Mouse (Mus musculus): Measurements from ENCODE around the gene Kdm4b. TPM values are rescaled to one million over a fixed set of nuclear protein-coding genes. Genes with fewer than 3 reads are reported as not detected.

Kdm4b gene
- polyA plus RNA-seq, 1 experiment: 6.4 TPM

- no peaks in the 10 kb centered on the region; the same call in 1 of the 2 replicates for H3K4me1 ChIP-seq (ENCODE audit: control insufficient read depth, insufficient read depth, insufficient read length, low read length)
- no peak overlapping the region for H3K27ac ChIP-seq (replicated peaks; ENCODE audit: low read depth, low read length)
- H3K4me3 ChIP-seq (ENCODE audit: insufficient read depth, low read depth, low read length): no peak overlapping the region
Measured at GRCm38 (mm10) chr17:56348586-56348985, 22.7 kb downstream of the Kdm4b start.

DNA sequence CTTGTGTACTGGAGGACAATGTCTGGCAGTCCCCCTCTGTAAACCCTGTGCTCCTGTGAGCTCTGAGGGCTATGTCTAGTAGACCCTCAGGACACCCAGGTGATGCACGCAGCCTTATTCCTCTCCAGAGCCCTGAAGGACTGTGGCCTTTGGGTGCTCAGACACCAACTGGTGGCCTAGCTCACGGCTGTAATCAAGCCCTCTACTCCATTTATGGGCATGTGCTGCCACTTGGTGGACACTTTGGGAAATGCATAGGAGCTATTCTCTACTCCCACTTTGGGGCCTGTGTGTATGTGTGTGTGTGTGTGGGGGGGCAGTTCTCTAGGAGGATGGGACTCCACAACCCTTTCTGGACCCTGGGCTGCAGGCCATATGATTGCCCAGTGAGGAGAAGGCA is 24.8 kb downstream of the Kdm4b start:
- Histone ChIP-seq H3K27ac (replicated peaks; ENCODE audit: low read depth, low read length) (no peak overlapping the region), H3K4me3 (ENCODE audit: insufficient read depth, low read depth, low read length) (no peak overlapping the region), H3K4me1 (ENCODE audit: control insufficient read depth, insufficient read depth, insufficient read length, low read length) (no peaks in the 10 kb centered on the region)

DNA sequence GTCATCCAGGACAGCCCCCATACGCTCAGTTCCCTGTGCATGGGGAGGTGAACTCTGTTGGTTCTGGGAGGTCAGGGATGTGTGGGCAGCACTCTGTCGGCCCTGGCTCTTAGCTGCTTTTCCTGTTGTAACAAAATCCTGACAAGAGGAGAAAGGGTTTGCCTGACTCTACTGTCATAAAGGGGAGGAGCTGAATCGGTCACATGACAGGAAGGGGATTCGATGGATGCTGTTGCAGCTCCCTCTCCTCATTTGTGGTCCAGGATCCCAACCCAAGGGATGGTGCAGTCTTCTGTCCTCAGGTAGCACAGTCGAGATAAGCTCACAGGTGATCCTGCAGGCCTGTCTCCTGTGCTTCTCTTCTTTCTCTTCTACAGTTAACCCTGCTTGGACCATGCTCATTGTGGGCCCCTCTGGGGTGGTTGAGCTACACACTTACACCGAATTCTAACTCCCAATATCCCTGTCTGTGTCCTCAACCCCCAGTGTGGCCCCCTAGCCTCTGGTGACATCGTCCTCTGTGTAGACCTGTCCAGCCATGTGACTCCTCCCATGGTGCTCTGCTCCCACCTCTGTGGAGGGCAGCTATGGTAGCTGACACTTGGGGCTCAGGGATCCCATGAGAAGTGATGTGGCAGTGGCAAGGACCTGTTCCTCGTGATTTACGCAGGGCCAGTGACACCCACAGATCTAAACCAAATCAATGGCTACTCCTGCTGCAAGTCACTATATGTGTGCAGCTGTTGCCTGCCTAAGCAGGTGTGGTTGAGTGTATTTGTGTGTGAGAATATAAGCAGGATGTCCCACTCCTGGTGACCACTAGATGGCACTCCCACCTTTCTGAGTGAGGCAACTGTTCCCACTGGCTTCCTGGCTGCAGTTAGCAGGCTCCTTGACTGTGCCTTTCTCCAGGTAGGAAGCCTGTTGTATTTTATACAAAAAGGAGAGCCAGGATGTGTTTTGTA is 31.3 kb downstream of the Kdm4b start:
- no peak overlapping the region for H3K4me3 ChIP-seq (ENCODE audit: insufficient read depth, low read depth, low read length)
- H3K27ac ChIP-seq (replicated peaks; ENCODE audit: low read depth, low read length): no peak overlapping the region
- no peaks in the 10 kb centered on the region for H3K4me1 ChIP-seq (ENCODE audit: control insufficient read depth, insufficient read depth, insufficient read length, low read length)

DNA sequence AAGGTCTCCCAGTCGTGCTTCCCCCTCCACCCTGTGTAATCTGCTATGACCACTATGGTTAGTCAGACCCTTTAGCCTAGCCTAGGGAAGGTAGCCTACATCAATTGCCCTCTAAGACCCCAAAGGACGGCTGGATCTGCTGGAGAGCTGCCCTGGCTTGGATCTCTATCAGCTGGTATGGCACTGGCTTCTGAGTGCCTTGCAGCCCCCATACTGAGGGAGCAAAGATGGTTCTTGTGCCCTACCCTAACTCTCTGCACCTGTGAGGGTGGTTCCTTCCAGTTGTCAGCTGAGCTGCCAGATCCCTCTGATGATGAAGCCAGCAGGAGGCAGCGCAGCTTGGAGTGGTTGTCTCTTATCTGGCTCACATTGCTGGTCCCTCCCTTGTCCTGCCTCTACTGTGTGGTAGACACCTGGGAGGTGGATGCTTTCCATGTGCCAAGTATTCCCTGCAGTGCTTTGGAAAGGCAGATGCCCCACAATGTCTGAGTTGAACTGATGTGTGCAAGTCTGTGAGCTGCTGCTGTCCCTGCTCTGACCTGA is 33.4 kb downstream of the Kdm4b start:
- H3K4me1 ChIP-seq (ENCODE audit: control insufficient read depth, insufficient read depth, insufficient read length, low read length): no peaks in the 10 kb centered on the region
- no peak overlapping the region for H3K4me3 ChIP-seq (ENCODE audit: insufficient read depth, low read depth, low read length)
- H3K27ac ChIP-seq (replicated peaks; ENCODE audit: low read depth, low read length): no peak overlapping the region

- H3K4me1 ChIP-seq (ENCODE audit: control insufficient read depth, insufficient read depth, insufficient read length, low read length): no peaks in the 10 kb centered on the region
- H3K27ac ChIP-seq (replicated peaks; ENCODE audit: low read depth, low read length): no peak overlapping the region
Measured at GRCm38 (mm10) chr17:56359864-56360263, 34.0 kb downstream of the Kdm4b start.

GRCm38 (mm10) chr17:56360451-56360850 is 34.6 kb downstream of the Kdm4b start:
- H3K4me1 ChIP-seq (ENCODE audit: control insufficient read depth, insufficient read depth, insufficient read length, low read length): no peaks in the 10 kb centered on the region
- no peak overlapping the region for H3K27ac ChIP-seq (replicated peaks; ENCODE audit: low read depth, low read length)

More at GRCm38 (mm10) chr17:56359864-56360263, 34.0 kb downstream of the Kdm4b start:
- no peak overlapping the region for H3K4me3 ChIP-seq (ENCODE audit: insufficient read depth, low read depth, low read length)

GRCm38 (mm10) chr17:56361542-56361941 is 35.7 kb downstream of the Kdm4b start:
- H3K4me3 ChIP-seq (ENCODE audit: insufficient read depth, low read depth, low read length): no peak overlapping the region
- no peak overlapping the region for H3K27ac ChIP-seq (replicated peaks; ENCODE audit: low read depth, low read length)
- H3K4me1 ChIP-seq (ENCODE audit: control insufficient read depth, insufficient read depth, insufficient read length, low read length): no peaks in the 10 kb centered on the region

More at GRCm38 (mm10) chr17:56360451-56360850, 34.6 kb downstream of the Kdm4b start:
- H3K4me3 ChIP-seq (ENCODE audit: insufficient read depth, low read depth, low read length): no peak overlapping the region

GRCm38 (mm10) chr17:56365791-56366673 is 40.2 kb downstream of the Kdm4b start:
- Histone ChIP-seq H3K27ac (replicated peaks; ENCODE audit: low read depth, low read length) (no peak overlapping the region), H3K4me3 (ENCODE audit: insufficient read depth, low read depth, low read length) (no peak overlapping the region)

DNA sequence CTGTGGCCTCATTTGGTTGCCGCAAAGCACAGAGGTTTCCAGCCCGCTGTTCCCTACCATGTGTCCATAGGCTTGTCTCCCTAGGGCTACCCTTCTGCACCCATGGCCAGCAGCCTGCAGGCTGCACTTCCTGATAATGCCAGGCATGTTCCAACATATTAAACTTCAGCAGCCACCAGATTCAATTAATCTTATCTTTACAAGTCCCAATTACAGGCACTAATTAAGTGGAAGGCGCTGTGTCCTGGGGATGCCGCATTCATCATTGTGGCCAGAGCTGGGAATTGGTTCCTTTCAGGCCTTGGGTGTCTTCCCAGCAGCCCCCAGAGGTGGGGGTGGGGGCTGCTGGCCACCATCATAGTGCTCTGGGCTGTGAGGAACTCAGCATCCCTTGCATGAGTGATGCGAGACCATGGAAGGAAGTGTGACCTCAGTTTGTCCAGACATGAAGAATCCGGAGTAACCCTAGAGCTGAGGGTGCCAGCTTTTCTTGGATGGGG is 42.5 kb downstream of the Kdm4b start:
- Histone ChIP-seq H3K4me1 (ENCODE audit: control insufficient read depth, insufficient read depth, insufficient read length, low read length) (no peaks in the 10 kb centered on the region), H3K27ac (replicated peaks; ENCODE audit: low read depth, low read length) (no peak overlapping the region), H3K4me3 (ENCODE audit: insufficient read depth, low read depth, low read length) (no peak overlapping the region)

More at GRCm38 (mm10) chr17:56365791-56366673, 40.2 kb downstream of the Kdm4b start:
- no peaks in the 10 kb centered on the region for H3K4me1 ChIP-seq (ENCODE audit: control insufficient read depth, insufficient read depth, insufficient read length, low read length)

DNA sequence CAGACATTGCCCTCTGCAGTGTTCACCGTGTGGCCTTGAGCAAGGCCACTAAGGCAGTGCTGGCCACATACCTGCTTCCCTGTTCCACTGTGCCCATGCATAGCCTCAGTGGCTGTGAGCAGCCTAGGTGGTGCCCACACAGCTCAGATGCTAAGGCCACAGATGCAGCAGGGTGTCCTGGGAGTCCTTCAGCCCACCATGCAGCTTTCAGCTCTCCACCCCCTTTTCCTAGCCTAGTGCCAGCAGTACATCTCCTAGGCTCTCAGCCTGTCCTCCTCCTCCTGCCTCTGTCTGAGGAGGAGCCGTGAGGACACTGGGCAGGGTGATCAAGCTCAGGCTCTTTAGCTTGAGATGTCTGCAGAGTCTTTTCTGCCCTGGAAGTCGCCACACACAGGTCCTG is 44.2 kb downstream of the Kdm4b start:
- no peak overlapping the region for H3K27ac ChIP-seq (replicated peaks; ENCODE audit: low read depth, low read length)
- H3K4me1 ChIP-seq (ENCODE audit: control insufficient read depth, insufficient read depth, insufficient read length, low read length): no peaks in the 10 kb centered on the region
- H3K4me3 ChIP-seq (ENCODE audit: insufficient read depth, low read depth, low read length): no peak overlapping the region

GRCm38 (mm10) chr17:56371029-56371660 is 45.3 kb downstream of the Kdm4b start:
- Histone ChIP-seq H3K4me3 (ENCODE audit: insufficient read depth, low read depth, low read length) (no peak overlapping the region), H3K4me1 (ENCODE audit: control insufficient read depth, insufficient read depth, insufficient read length, low read length) (no peaks in the 10 kb centered on the region), H3K27ac (replicated peaks; ENCODE audit: low read depth, low read length) (no peak overlapping the region)

DNA sequence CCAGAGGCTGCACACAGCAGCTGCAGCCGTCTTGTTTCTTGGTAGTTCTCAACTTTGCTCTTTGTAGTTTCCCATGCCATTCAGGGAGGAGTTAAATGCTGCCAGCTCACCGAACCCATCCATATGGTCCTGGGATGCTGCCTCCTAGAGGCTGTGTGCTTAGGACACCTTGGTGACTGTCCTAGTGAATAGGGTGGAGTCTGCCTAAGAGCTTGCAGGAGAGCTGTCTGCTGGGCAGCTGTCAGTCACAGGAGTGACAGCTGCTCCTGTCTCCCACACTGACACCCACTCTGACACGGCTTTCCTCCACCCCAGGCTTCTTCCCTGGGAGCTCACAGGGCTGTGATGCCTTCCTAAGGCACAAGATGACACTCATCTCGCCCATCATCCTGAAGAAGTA is 46.2 kb downstream of the Kdm4b start:
- H3K27ac ChIP-seq (replicated peaks; ENCODE audit: low read depth, low read length): no peak overlapping the region
- H3K4me1 ChIP-seq (ENCODE audit: control insufficient read depth, insufficient read depth, insufficient read length, low read length): no peaks in the 10 kb centered on the region
- H3K4me3 ChIP-seq (ENCODE audit: insufficient read depth, low read depth, low read length): no peak overlapping the region

DNA sequence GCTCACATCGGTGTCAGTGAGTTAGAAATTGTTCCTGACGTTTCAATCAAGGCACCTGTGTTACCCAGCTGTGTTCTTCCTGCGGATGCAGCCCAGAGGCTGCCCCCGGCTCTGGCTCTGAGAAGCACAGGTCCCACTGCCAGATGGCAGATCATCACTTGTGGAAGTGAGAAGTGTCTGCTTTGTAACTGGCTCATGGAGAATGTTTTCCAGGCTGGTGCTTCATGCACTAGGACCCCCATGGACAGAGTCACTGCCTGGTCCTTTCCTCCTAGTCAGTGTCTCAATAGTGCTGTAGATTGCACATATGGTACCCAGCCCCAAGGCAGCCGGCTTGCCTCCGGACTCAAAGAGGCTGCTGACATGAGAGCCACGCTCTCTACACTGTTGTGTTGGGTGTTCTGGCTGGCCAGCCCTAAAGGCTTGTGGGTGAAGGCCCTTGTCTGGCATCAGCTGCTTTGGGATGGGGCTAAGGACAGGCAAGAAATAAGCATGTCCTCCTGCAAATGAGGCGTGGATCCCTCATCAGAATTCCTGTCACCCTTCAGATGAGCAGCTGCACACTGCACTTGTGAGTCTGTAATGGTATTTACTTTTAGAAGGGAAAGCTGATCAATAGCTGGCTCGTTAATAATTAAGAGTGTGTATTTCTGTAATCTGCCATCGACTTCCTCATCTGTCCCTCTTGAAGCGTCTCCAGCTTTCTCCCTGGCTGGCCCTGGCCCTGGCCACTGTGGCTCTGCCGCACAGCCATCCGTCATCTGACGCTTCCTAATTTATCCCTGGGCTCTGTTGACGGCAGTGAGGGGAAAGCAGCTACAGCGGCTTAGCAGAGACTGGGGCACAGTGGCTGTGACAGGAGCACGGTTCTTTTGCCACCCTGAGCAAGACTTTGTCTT is 47.5 kb downstream of the Kdm4b start:
- H3K27ac ChIP-seq (replicated peaks; ENCODE audit: low read depth, low read length): no peak overlapping the region
- H3K4me1 ChIP-seq (ENCODE audit: control insufficient read depth, insufficient read depth, insufficient read length, low read length): no peaks in the 10 kb centered on the region
- no peak overlapping the region for H3K4me3 ChIP-seq (ENCODE audit: insufficient read depth, low read depth, low read length)

- Histone ChIP-seq H3K4me3 (ENCODE audit: insufficient read depth, low read depth, low read length) (no peak overlapping the region), H3K4me1 (ENCODE audit: control insufficient read depth, insufficient read depth, insufficient read length, low read length) (no peaks in the 10 kb centered on the region), H3K27ac (replicated peaks; ENCODE audit: low read depth, low read length) (no peak overlapping the region)
Measured at GRCm38 (mm10) chr17:56374851-56375250, 49.0 kb downstream of the Kdm4b start.

All from brown adipose tissue, adult 24 weeks (tissue).